Mouse (Mus musculus): ENCODE measurements at regions not wholly inside any gene's neighbourhood (a gene's known extent, or its start where the extent isn't known, plus 50 kb on each side); places are given as distances from the start of the nearest gene placed in this dataset.
"Not testable (repeated sequence)": the region's sequence is repeated elsewhere in the genome, so short reads cannot be mapped to it uniquely, and the experiment has no call there.

- peak; percentile 35 to 47 for DNase-seq
Measured at GRCm38 (mm10) chr1:164744955-164745608, 51.4 kb upstream of the Dpt start.

GRCm38 (mm10) chr1:164744499-164744898 is 51.9 kb upstream of the Dpt start:
- no peak for DNase-seq

GRCm38 (mm10) chr1:164742897-164743296 is 53.5 kb upstream of the Dpt start:
- not testable (repeated sequence) for DNase-seq

- no peak for DNase-seq
Measured at GRCm38 (mm10) chr1:164735646-164736045, 60.8 kb upstream of the Dpt start.

DNA sequence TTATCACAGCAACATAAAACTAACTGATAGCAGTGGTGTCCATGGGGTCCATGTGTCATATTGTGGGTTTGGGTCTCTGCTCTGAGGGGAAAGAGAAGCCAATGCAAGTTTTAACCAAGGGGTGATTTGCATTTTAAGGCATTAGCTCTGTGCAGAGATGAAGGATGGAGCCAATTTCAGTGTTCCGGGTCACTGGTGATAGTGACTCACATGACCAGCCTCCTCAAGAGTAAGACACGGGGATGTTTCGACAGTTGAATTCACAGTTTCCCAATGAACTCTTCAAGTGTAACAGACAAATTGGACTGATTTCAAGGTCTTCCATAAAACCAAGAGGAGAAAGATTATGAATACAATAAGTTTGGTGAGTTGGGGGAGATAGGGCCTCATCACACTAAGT is 62.7 kb upstream of the Dpt start:
- no peak for DNase-seq

DNA sequence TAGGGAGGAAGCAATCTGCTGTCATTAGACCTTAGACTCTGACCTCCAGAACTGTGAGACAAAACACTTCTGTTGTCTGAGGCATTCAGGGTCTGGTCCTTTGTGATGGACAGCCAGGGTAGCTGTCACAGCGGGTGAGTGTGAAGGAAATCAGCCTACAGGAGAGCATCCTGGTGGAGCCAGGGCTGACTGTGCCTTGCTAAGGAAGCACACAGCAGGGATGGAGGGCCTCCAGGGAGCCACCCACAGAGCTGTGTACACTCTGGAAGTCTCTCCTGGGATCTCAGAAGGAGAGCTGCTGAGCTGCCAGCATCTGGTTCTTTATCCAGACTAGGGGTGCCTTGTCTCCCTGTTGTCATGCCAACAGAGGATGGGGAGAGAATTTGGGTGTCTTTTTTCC is 74.4 kb upstream of the Dpt start:
- DNase-seq = no peak

DNA sequence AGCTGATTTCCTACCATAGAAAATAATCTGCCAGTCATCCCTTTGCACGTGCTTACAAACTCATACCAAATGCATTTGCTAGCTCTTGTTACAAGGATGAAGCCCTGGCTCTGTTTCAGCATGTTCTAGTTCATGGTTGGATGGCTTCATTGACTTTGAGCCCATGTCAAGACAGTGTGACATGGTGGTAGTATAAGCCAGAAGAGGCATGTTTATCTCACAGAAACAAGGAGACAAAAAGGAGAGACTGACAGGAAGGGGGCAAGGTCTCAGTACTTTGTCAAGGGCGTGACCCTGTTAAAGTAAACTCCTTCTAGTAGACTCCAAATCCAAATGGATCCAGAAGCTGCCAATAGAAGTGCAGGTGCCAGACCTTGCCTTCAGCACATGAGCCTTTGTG is 81.5 kb upstream of the Dpt start:
- no peak for DNase-seq

DNA sequence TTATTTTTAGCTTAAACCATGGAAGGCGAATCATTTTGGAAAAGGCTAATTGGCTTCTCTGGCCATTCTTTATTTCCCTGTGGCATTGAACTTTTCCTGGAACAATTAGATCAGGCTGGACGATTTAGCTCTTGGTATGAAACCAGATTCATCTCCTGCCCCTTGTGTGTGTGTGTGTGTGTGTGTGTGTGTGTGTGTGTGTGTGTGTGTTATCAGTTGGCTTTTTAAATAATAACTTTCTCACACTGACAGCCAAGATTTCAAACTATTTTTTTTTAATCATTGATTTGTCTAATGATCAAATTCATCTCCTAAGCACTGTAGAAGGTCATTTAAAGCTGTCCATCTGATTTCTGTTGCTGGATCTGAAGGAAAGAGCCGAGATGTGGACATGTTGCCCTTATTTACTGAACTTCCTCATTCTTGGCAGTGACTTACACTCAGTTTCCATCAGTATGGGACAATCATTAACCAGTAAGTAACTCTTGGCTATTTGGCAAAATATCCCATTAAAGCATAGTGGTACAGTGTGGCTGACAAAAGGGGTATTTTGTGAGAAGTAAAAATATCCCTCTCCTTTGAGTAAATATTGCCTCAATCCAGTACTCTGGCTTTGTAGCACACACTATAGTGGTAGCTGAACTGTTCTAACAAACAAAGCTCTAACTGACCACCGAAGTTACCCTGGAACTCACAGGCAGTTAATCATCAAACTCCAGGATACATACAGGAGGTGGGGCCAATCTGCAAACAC is 82.5 kb upstream of the Dpt start:
- DNase-seq = no peak

GRCm38 (mm10) chr1:164712514-164712913 is 83.9 kb upstream of the Dpt start:
- no peak for DNase-seq

DNA sequence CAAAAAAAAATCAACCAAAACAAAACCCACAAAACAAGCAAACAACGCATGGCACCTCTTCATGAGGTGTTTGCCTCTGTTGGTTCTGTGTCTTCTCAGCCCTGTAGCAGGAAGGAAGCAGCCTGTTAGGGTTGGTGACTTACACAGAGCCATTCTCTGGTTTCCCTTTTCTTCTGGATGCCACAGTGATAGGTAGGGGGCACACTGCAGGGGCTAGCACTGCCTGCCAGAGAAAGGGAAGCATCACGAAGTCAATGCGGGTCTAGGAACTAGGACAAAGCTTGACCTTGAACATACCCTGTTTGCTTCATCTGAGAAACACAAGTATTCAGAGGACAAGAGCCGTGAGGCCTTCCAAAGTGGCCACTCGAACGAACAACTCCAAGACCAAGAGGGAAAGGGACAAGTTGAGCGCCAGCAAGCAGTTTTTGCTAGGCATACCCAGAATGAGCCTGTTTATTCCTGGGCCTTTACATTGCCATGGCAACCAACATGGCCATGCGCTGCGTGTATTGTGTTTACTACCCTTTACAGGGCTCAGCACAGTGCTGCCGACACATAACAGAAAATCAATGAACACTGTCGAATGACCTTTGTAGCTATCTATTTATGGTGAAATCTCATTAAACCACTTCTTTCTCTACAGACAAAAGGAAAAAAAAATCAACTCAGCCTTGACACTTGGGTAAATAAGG is 91.9 kb upstream of the Dpt start:
- DNase-seq = no peak

GRCm38 (mm10) chr1:164703560-164704131 is 92.8 kb upstream of the Dpt start:
- no peak for DNase-seq

- DNase-seq = no peak
Measured at GRCm38 (mm10) chr1:164690055-164690454, 106.4 kb upstream of the Dpt start.

- no peak for DNase-seq
Measured at GRCm38 (mm10) chr1:164689311-164689710, 107.1 kb upstream of the Dpt start.

DNA sequence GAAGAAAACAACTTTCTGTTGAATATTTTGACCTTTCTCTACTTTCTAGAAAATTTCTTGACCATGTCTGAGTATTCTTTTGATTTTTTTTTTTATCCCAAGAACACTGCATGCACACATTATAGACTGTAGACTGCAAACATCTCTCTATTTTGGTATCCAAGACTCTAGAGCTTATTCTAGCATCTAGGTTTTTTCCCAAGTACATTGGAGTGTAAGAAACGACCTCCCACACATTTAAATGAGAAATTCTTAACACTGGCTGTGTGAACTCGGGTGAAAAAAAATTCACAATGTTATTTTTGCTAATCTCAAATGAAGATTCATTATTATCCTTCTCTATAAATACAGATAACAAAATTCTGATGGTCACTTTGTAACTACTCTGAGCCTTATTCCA is 112.0 kb upstream of the Dpt start:
- no peak for DNase-seq

GRCm38 (mm10) chr1:164683788-164684187 is 112.7 kb upstream of the Dpt start:
- DNase-seq = no peak

- no peak for DNase-seq
Measured at GRCm38 (mm10) chr1:164682867-164683599, 113.4 kb upstream of the Dpt start.

- DNase-seq = no peak
Measured at GRCm38 (mm10) chr1:164682426-164682825, 114.0 kb upstream of the Dpt start.

- no peak for DNase-seq
Measured at GRCm38 (mm10) chr1:164681582-164681981, 114.9 kb upstream of the Dpt start.

DNA sequence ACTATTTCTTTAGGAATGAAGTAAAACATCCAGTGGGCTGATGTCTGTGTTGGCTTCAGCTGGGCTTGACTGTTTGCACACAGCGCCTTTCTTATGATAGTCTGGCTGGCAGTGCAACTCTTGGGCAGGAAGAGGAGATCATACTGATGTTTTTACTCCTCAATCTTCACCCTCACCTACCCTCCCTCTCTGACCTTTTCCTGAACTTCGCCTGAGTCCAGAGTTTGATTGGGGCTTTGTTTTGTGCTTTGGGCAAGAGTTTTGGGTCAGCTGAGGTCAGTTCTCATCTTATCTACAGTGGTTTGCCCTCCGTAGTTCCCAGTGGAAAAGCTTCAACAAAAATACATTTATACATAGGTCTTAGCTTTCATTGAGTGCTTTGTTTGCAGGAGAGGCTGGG is 118.1 kb upstream of the Dpt start:
- DNase-seq = no peak

DNA sequence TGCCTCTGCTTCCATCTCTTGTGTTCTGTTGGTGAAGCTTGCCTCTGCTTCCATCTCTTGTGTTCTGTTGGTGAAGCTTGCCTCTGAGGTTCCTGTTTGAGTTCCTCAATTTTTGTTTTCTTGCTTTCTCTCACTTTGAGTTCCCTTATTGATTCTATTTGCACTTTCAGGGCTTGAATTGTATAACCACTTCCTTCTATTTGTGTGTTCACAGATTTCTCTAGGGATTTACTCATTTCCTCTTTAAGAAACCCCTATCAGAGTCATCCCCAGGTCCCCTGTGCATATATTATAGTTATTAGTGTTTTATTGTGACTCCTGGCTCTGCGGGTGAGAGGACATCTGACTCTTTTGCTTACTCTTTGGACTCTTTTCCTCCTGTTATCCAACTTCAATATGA is 144.2 kb upstream of the Dpt start:
- DNase-seq = no peak

DNA sequence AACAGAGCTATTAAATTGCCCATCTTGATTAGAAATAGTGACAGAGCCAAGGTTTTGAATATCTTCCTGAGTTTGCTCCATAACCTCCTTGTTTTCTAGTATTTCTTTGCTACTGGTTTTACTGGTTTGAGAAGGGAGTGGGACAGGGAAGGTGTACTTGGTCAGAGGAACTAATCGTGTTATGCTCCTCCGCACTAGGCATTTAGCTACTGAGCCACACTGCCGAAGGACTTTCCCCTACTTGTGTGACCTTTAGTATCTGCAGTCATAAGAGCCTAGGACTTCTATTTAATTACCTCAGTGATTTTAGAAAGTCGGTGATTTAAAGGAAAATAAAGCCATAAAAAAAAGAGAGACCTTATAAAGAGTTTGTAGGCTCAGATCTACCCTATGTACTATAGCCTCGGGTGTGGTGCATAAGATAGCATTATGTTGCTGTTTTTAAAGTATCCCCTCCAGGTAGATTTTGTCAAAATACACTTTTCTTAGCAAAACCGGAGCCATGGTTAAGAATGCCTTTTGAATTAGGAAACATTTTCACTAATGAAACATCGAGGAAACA is 158.5 kb upstream of the Dpt start:
- no peak for DNase-seq

GRCm38 (mm10) chr1:164631679-164632078 is 164.8 kb upstream of the Dpt start:
- no peak for DNase-seq

DNA sequence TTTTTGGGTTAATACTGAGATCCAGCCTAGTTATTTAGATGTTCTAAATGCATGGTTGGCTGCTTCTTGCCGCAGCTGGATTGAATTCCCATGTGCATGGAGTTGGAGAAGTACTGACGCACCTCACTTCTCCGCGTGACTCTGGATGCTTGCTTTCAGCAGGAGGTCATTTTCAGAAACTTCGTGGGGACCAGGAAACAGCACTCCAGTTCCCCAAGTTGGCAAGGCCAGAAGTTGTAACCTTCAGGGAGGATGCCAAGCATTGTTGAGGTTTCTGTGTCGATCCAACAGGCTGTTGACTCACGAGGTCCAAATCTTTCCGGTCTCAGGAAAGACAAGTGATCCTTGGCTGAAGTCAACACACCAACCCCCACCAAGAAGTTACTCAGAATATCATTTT is 167.6 kb upstream of the Dpt start:
- DNase-seq = no peak

Data from cerebellum, adult 18-20 months (tissue).